Mouse (Mus musculus): ENCODE results near the gene Dhx29. TPM values are rescaled to one million over a fixed set of nuclear protein-coding genes. Genes with fewer than 3 reads are reported as not detected.
A peak's percentile ranks its signal among the peaks of the same experiment; 100 is the strongest.

Gene Dhx29
- polyA plus RNA-seq, 1 experiment from 2014 or later, result 35.5 TPM

DNA sequence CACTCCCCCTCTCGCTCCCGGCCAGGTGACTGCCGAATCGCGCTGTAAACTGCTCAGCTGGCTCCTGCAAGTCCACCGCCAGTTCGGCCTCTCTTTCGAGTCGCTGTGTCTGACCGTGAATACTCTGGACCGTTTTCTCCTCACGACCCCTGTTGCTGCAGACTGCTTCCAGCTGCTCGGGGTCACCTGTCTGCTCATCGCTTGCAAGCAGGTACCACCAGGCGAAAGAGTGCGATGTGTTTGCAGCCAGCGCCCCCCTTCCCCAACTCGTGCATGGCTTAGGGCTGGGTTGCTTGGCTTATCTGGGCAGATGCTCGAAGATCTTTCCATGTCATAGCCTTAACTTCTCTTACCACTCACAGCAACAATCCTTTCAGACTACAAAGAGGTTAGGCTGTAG lies 61.6 kb downstream of the Dhx29 start:
- Histone ChIP-seq H3K4me3 (ENCODE audit: low read depth, low read length) (peak overlapping the region; percentile 46), H3K27ac (replicated peaks; ENCODE audit: low read depth, low read length) (no peak overlapping the region), H3K4me1 (ENCODE audit: control insufficient read depth, insufficient read depth, low read length) (peaks cover 10% of the 10 kb centered on the region), H3K9ac (replicated peaks; ENCODE audit: low read length) (no peak overlapping the region), H3K4me2 (ENCODE audit: low read depth, low read length) (peak overlapping the region; percentile 27; the same call in 1 of the 2 replicates), H3K27me3 (ENCODE audit: control insufficient read depth, insufficient read depth, low read length) (peaks cover 73% of the 10 kb centered on the region), H3K36me3 (replicated peaks; ENCODE audit: control insufficient read depth, insufficient read depth, low read depth, low read length) (no peaks in the 10 kb centered on the region), H3K9me3 (replicated peaks; ENCODE audit: control insufficient read depth, low read length) (no peaks in the 10 kb centered on the region)
- no peak for ATAC-seq (replicated peaks; ENCODE audit: insufficient number of reproducible peaks, low FRiP score, low TSS enrichment, low read depth)
- peak; percentile 26 for DNase-seq (ENCODE audit: low spot score)
- WGBS, result 2% methylated on average over 19 of the region's 19 CpGs

- under 1% methylated on average over 23 of the region's 23 CpGs for whole genome bisulfite sequencing
- Histone ChIP-seq H3K27me3 (ENCODE audit: control insufficient read depth, insufficient read depth, low read length) (peaks cover 76% of the 10 kb centered on the region), H3K4me3 (ENCODE audit: low read depth, low read length) (peak overlapping the region; percentile 8; the same call in 1 of the 2 replicates), H3K9ac (replicated peaks; ENCODE audit: low read length) (no peak overlapping the region), H3K9me3 (replicated peaks; ENCODE audit: control insufficient read depth, low read length) (no peaks in the 10 kb centered on the region), H3K36me3 (replicated peaks; ENCODE audit: control insufficient read depth, insufficient read depth, low read depth, low read length) (no peaks in the 10 kb centered on the region), H3K4me2 (ENCODE audit: low read depth, low read length) (no peak overlapping the region), H3K4me1 (ENCODE audit: control insufficient read depth, insufficient read depth, low read length) (peaks cover 13% of the 10 kb centered on the region), H3K27ac (replicated peaks; ENCODE audit: low read depth, low read length) (no peak overlapping the region)
- ATAC-seq (replicated peaks; ENCODE audit: insufficient number of reproducible peaks, low FRiP score, low TSS enrichment, low read depth) (no peak), DNase-seq (ENCODE audit: low spot score) (peak; percentile 23)
Observed at GRCm38 (mm10) chr13:112989541-112989940, 62.3 kb downstream of the Dhx29 start.

GRCm38 (mm10) chr13:112990346-112990745 lies 63.1 kb downstream of the Dhx29 start:
- Histone ChIP-seq H3K27ac (replicated peaks; ENCODE audit: low read depth, low read length) (no peak overlapping the region), H3K4me2 (ENCODE audit: low read depth, low read length) (no peak overlapping the region), H3K27me3 (ENCODE audit: control insufficient read depth, insufficient read depth, low read length) (peaks cover 83% of the 10 kb centered on the region), H3K36me3 (replicated peaks; ENCODE audit: control insufficient read depth, insufficient read depth, low read depth, low read length) (no peaks in the 10 kb centered on the region), H3K9me3 (replicated peaks; ENCODE audit: control insufficient read depth, low read length) (no peaks in the 10 kb centered on the region), H3K4me3 (ENCODE audit: low read depth, low read length) (no peak overlapping the region), H3K9ac (replicated peaks; ENCODE audit: low read length) (no peak overlapping the region), H3K4me1 (ENCODE audit: control insufficient read depth, insufficient read depth, low read length) (peaks cover 13% of the 10 kb centered on the region)
- WGBS, result 6% methylated on average over 4 of the region's 4 CpGs
- ATAC-seq (replicated peaks; ENCODE audit: insufficient number of reproducible peaks, low FRiP score, low TSS enrichment, low read depth) (no peak), DNase-seq (ENCODE audit: low spot score) (no peak)

DNA sequence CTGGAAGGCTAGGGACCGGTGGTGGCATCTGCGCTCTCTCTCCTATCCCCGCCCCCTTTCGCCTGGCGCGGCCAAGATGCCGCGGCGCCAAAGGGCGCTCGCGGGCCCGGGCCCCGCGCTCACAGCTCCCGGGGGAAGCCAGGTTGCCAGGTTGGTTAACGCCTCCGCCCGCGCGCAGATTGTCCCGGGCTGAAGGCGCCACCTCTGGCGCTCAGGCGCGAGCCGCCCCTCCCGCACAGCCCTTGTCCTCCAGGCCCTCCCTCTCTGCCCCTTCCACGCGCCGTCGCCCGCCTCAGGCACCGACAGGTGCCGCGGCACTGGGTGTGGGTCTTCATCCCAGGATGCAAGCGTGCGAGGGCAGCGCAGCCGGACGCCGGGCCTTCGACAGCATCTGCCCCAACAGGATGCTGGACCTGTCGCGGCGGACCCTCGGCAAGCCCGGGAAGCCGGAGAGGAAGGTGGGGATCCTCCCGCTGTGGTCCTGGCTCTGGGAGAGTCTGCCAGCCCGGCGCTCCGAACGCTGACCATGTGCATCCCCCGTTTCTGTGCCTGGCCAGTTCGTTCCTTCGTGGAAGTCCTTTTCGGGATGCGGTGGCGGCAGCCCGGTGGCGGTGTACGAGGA lies 66.4 kb downstream of the Dhx29 start, which contains the start of gene Mcidas:
Gene Mcidas, plus strand, starts transcription at position 315 of the 622 bp plus-strand sequence.
- Histone ChIP-seq H3K27me3 (ENCODE audit: control insufficient read depth, insufficient read depth, low read length) (peaks cover 88% of the 10 kb centered on the region), H3K36me3 (replicated peaks; ENCODE audit: control insufficient read depth, insufficient read depth, low read depth, low read length) (no peaks in the 10 kb centered on the region), H3K27ac (replicated peaks; ENCODE audit: low read depth, low read length) (no peak within 1 kb of the TSS), H3K9me3 (replicated peaks; ENCODE audit: control insufficient read depth, low read length) (no peaks in the 10 kb centered on the region), H3K4me3 (ENCODE audit: low read depth, low read length) (peak within 1 kb of the TSS; percentile 36), H3K9ac (replicated peaks; ENCODE audit: low read length) (no peak within 1 kb of the TSS; the same call in 1 of the 2 replicates), H3K4me2 (ENCODE audit: low read depth, low read length) (peak within 1 kb of the TSS; percentile 79), H3K4me1 (ENCODE audit: control insufficient read depth, insufficient read depth, low read length) (peaks cover 9% of the 10 kb centered on the region)
- ATAC-seq (replicated peaks; ENCODE audit: insufficient number of reproducible peaks, low FRiP score, low TSS enrichment, low read depth) (peak; percentile 29; the same call in 1 of the 2 replicates), DNase-seq (ENCODE audit: low spot score) (peak; percentile 23)
- WGBS, result under 1% methylated on average over 56 of the region's 63 CpGs

DNA sequence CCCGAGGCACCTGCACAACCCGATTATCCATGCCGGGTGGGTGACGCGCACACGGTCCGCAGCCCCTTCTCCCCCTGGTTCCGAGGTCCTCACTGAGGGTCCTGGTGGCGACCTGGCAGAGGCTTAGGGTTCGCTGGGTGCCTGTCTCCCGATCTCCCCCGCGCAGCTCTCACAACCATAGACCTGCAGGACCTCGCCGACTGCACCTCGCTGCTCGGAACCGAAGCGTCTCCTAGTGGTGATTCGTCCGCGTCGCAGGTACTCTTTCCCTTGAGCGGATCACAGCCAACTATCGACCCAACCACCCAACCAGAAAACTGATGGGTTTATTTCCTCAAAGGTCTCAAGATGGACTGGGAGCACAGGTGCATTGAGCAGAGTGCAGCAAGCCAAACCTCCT lies 66.9 kb downstream of the Dhx29 start:
- Histone ChIP-seq H3K4me1 (ENCODE audit: control insufficient read depth, insufficient read depth, low read length) (peaks cover 9% of the 10 kb centered on the region), H3K27me3 (ENCODE audit: control insufficient read depth, insufficient read depth, low read length) (peaks cover 86% of the 10 kb centered on the region), H3K9ac (replicated peaks; ENCODE audit: low read length) (no peak overlapping the region; the same call in 1 of the 2 replicates), H3K4me2 (ENCODE audit: low read depth, low read length) (peak overlapping the region; percentile 79), H3K4me3 (ENCODE audit: low read depth, low read length) (peak overlapping the region; percentile 36), H3K36me3 (replicated peaks; ENCODE audit: control insufficient read depth, insufficient read depth, low read depth, low read length) (no peaks in the 10 kb centered on the region), H3K9me3 (replicated peaks; ENCODE audit: control insufficient read depth, low read length) (no peaks in the 10 kb centered on the region), H3K27ac (replicated peaks; ENCODE audit: low read depth, low read length) (no peak overlapping the region)
- WGBS, result under 1% methylated on average over 25 of the region's 25 CpGs
- ATAC-seq (replicated peaks; ENCODE audit: insufficient number of reproducible peaks, low FRiP score, low TSS enrichment, low read depth) (peak; percentile 65), DNase-seq (ENCODE audit: low spot score) (peak; percentile 72)

DNA sequence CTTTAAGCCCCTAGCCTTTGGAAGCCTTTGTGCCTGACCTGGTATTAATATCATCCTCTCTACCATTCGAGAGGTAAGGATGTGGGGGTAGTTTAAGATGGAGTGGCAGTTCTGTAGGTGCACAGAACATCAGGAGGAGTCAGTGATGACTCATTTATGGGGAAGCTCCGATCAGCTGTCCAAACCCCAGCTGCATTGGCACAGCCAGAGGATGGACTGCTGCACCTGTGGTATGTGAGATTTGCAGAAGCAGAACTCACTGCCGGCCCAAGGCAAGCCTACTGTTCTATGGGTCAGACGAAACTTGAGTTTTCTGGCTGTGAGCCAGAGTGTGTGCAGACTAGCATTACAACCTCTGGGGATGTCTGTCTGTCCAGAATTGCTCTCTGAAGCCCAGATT lies 69.2 kb downstream of the Dhx29 start:
- WGBS, result 56% methylated on average over 4 of the region's 4 CpGs
- Histone ChIP-seq H3K9me3 (replicated peaks; ENCODE audit: control insufficient read depth, low read length) (no peaks in the 10 kb centered on the region), H3K36me3 (replicated peaks; ENCODE audit: control insufficient read depth, insufficient read depth, low read depth, low read length) (no peaks in the 10 kb centered on the region), H3K4me1 (ENCODE audit: control insufficient read depth, insufficient read depth, low read length) (peaks cover 9% of the 10 kb centered on the region), H3K9ac (replicated peaks; ENCODE audit: low read length) (no peak overlapping the region), H3K4me2 (ENCODE audit: low read depth, low read length) (no peak overlapping the region), H3K4me3 (ENCODE audit: low read depth, low read length) (no peak overlapping the region), H3K27me3 (ENCODE audit: control insufficient read depth, insufficient read depth, low read length) (peaks cover 68% of the 10 kb centered on the region), H3K27ac (replicated peaks; ENCODE audit: low read depth, low read length) (no peak overlapping the region)
- no peak for ATAC-seq (replicated peaks; ENCODE audit: insufficient number of reproducible peaks, low FRiP score, low TSS enrichment, low read depth)
- DNase-seq (ENCODE audit: low spot score), result no peak

DNA sequence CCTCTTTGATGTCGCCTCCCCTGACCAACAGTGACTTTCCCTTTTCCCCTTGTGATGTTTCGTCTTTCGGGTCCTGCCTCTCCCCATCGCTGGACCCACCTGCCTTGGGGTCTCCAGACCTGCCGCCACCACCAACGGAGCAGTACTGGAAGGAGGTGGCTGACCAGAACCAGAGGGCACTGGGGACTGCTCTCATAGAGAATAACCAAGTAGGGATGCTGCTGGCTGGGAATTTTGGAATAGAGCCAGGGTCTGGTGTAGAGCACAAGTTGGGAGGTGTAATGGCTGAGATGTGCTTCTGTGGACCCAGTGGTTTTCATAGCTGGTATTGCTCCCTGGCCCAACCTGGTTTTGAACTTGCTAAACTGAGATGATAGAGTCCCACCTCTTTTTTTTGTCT lies 70.1 kb downstream of the Dhx29 start:
- peaks cover 64% of the 10 kb centered on the region for H3K27me3 ChIP-seq (ENCODE audit: control insufficient read depth, insufficient read depth, low read length)
- H3K9ac ChIP-seq (replicated peaks; ENCODE audit: low read length), result no peak overlapping the region
- no peak overlapping the region for H3K4me2 ChIP-seq (ENCODE audit: low read depth, low read length)
- H3K27ac ChIP-seq (replicated peaks; ENCODE audit: low read depth, low read length), result no peak overlapping the region
- 71% methylated on average over 6 of the region's 6 CpGs for WGBS
- no peak overlapping the region for H3K4me3 ChIP-seq (ENCODE audit: low read depth, low read length)
- no peaks in the 10 kb centered on the region for H3K9me3 ChIP-seq (replicated peaks; ENCODE audit: control insufficient read depth, low read length)
- no peak for DNase-seq (ENCODE audit: low spot score)
- peaks cover 9% of the 10 kb centered on the region for H3K4me1 ChIP-seq (ENCODE audit: control insufficient read depth, insufficient read depth, low read length)
- no peaks in the 10 kb centered on the region for H3K36me3 ChIP-seq (replicated peaks; ENCODE audit: control insufficient read depth, insufficient read depth, low read depth, low read length)
- ATAC-seq (replicated peaks; ENCODE audit: insufficient number of reproducible peaks, low FRiP score, low TSS enrichment, low read depth), result no peak

DNA sequence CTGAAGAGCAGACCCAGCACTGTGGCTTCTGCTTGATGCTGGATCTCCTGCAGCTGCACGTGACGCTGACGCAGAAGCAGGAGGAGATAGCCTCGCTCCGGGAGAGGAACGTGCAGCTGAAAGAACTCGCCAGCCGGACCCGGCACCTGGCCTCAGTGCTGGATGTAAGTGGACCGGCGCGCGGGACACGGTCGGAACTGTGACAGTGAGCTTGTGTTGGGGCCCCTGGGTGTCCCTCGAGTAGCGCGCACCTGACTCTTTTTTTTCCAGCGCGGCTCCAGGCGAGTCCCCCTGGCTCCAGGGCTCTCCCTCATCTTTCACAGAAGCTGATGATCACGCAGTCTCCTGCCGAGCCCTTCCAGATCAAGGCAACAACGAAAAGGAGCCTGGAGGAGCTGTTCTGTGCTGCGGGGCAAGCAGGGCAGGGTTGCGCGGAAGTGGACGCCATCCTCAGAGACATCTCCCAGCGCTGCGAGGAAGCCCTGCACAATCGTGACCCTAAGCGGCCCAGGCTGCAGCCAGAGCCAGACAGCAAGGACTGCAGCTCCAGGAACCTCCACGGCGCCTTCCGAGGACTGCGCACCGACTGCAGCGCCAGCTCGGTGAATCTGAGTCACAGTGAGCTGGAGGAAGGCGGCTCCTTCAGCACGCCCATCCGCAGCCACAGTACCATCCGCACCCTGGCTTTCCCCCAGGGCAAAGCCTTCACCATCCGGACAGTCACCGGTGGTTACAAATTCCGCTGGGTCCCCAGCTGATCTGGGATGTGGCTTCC lies 71.4 kb downstream of the Dhx29 start:
- Histone ChIP-seq H3K4me1 (ENCODE audit: control insufficient read depth, insufficient read depth, low read length) (peaks cover 6% of the 10 kb centered on the region), H3K36me3 (replicated peaks; ENCODE audit: control insufficient read depth, insufficient read depth, low read depth, low read length) (no peaks in the 10 kb centered on the region), H3K27me3 (ENCODE audit: control insufficient read depth, insufficient read depth, low read length) (peaks cover 53% of the 10 kb centered on the region), H3K9ac (replicated peaks; ENCODE audit: low read length) (peak overlapping the region; percentile 52), H3K27ac (replicated peaks; ENCODE audit: low read depth, low read length) (no peak overlapping the region), H3K4me3 (ENCODE audit: low read depth, low read length) (peak overlapping the region; percentile 39), H3K9me3 (replicated peaks; ENCODE audit: control insufficient read depth, low read length) (no peaks in the 10 kb centered on the region), H3K4me2 (ENCODE audit: low read depth, low read length) (peak overlapping the region; percentile 85)
- ATAC-seq (replicated peaks; ENCODE audit: insufficient number of reproducible peaks, low FRiP score, low TSS enrichment, low read depth) (no peak), DNase-seq (ENCODE audit: low spot score) (peak; percentile 52)
- under 1% methylated on average over 46 of the region's 46 CpGs for WGBS
